Mouse (Mus musculus) c-Kit-positive CD71-positive TER-119-positive erythroid progenitor cells, embryonic 14.5 days (primary cell): ENCODE results near the gene Ccdc17.

Experiments
- DNase-seq: peaks from one replicate; pipeline ENCODE4 v3.0.0-alpha.2; 2013; ENCODE audit warnings: low spot score

Ccdc17 gene

GRCm38 (mm10) chr4:116596379-116596778, at the start of gene Ccdc17:
TSS of gene Ccdc17 (plus strand) at chr4:116596654.
- DNase-seq, result no peak

DNA sequence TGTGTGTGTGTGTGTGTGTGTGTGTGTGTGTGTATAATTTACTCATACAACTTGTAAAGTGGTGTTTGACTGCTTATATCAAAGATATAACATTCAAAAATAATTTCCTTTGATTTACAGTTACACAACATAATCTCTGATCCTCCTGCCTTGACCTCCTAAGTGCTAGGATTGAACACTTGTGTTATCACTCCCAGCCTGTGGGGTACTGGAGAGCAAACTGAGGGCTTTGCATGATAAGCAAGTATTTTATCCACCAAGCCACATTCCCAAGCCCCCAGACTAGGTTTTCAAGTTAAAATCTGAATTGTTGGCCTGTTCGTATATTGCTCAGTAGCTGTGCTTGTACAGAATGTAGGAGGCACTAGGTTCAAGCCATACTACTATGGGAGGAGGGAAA, 46.0 kb upstream of the Ccdc17 start:
- no peak for DNase-seq

DNA sequence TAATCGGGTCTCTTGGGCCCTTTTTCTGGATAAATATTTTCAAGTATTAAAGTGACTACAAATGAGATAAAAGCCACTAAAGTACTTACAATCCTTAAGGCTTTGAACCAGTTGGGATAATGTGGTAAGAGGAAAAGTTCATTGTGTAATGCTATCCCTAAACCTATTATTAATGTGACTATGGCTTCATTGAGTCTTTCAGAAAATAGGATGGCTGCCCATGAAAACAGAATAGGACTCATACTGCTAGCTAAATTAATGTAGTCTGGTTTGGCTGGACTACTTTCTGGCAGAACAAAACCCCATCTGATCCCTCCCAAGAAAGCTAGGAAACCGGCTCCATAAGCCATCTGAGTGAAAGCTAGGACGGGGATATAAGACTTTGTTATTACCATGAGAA, 43.4 kb upstream of the Ccdc17 start:
- DNase-seq, result no peak

GRCm38 (mm10) chr4:116555413-116556300, 40.8 kb upstream of the Ccdc17 start, which contains the start of gene Tmem69:
TSS of gene Tmem69 (minus strand) at chr4:116555936.
- peak; percentile 85 for DNase-seq

- peak; percentile 91 for DNase-seq
These were observed 39.7 kb upstream of the Ccdc17 start for GRCm38 (mm10) chr4:116556561-116557305.

- DNase-seq, result peak; percentile 95
These were observed 38.9 kb upstream of the Ccdc17 start, which contains the start of gene Gpbp1l1 for GRCm38 (mm10) chr4:116557306-116558121. TSS of gene Gpbp1l1 (plus strand) at chr4:116557658.

DNA sequence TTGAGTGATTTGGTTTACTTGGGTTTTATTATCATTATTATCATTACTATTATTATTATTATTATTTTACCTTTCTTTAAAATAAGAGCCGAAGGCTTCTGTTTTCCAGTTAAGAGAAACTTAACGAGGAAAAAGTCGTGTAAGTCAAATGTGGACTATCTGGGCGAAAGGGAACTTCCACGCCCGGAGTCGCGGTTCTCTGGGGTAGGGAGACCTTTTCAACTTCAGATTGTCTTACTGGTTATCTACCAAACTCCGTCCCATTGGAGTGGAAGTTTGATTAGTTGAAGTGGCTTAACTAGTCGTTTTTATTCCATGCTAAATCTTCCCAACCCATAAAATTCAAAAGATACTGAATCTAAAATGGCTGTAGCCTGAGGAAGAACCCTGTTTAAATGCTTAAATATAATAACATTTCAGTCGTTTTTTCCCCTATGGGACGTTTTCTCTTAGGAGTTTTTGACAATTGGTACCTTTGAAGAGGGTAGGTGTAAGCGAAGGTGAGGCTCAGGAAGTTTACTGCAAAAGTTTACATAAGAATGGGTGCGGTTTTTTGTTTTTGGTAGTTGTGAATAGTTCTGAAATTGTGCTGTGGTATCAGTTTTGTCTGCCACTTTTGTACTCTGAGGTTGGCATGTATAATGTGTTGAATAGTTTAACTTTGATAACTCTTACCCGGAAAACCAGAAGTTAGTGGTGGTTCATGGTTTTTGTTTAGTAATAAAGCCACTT, 38.1 kb upstream of the Ccdc17 start:
- no peak for DNase-seq

DNA sequence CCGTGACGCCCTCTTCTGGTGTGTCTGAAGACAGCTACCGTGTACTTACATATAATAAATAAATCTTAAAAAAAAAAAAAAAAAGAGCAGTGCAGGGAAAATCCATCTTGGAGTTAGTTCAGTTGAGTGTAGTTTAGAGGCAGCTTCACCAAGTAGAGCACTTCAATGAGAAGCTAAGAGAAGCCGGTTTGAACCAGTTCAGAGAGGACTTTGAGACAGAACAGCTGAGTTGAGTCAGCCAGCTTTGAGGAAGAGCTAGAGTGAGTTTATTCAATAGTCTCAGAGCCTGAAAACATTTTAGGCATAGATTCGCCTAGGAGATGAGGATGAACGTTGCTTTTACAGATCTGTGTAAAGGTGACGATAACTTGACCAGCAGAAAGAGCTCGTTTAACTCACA, 661 bp upstream of the Ccdc17 start:
- DNase-seq, result no peak

GRCm38 (mm10) chr4:116596978-116597881, 776 bp downstream of the Ccdc17 start:
- peak; percentile 81 for DNase-seq

- no peak for DNase-seq
These were observed 16.2 kb downstream of the Ccdc17 start for GRCm38 (mm10) chr4:116612621-116613020.

DNA sequence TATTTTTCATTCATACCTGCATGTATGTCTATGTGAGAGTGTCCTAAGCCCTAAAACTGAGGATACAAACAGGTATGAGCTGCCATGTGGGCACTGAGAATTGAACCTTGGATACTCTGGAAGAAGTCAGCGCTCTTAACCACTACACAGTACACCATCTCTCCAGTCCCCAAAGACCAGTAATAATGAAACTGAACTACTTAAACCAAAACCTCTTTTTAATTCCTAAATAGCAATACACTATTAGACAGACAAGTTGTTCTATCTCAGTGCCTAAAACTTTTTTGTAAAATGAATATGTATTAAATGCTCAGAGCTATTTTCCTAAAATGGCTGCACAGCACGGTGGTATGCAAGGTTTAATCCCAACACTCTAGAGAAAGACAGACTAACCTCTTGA, 18.8 kb downstream of the Ccdc17 start:
- no peak for DNase-seq

DNA sequence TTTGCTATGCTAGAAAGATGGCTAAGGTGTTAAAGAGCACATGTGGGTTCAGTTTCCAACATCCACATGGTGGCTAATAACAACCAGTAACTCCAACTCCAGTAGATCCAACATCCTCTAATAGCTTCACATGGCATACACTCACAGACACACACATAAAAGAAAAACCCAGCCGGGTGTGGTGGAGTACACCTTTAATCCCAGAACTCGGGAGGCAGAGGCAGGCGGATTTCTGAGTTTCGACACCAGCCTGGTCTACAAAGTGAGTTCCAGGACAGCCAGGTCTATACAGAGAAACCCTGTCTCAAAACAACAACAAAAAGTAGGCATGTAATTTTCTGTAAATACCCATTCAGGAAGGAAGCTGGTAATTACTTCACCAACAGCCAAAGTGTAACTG, 28.4 kb downstream of the Ccdc17 start:
- no peak for DNase-seq

DNA sequence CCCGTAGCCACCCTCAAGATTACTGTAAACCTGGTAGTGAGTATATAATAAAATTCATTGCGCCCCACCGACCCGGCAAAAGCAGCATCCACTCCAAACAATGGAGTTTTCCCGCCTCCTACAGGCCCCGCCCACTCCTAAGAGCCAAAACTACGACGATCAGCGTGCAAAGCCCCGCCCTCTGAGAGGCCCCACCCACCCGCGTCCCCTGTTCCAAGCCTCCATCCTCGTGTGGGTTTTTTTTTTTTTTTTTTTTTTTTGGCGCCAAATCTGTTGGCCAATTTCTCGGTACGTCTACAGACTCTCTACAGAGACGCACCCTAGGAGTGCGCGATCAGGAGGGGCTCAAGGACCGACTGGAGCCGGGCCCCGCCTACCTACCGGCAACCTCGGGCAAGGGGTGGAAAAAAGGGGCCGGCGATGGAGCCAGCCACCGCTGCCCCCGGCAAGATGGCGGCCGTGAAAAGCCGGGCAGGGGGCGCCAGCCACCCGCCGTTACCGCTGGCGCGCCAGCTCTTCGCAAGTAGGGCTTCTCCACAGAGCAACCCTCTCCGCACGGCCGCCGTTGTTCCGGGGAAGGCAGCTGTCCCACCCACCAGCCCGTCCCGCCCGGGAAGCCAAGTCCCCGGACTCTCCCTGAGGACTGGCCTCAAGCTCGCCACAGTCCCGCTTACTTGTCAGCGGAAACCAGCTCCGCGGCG, 30.4 kb downstream of the Ccdc17 start:
- DNase-seq, result peak; percentile 92

DNA sequence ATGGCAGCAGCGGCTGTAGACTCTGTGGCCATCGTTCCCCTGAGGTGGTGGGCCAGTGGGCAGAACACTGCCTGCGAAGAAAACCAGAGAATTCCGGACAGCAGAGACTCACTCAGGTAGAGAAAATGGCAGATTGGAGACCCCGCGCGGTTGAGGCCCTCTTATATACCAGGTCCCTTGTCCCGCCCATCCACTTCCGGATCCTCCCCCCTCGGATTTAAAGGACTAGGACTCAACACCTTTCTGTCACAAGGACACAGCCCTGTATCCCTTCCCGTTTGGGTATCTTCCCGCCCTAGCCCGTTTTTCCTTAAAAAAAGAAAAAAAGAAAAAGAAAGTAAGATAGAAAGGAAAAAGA, 30.9 kb downstream of the Ccdc17 start:
- peak; percentile 92 for DNase-seq

DNA sequence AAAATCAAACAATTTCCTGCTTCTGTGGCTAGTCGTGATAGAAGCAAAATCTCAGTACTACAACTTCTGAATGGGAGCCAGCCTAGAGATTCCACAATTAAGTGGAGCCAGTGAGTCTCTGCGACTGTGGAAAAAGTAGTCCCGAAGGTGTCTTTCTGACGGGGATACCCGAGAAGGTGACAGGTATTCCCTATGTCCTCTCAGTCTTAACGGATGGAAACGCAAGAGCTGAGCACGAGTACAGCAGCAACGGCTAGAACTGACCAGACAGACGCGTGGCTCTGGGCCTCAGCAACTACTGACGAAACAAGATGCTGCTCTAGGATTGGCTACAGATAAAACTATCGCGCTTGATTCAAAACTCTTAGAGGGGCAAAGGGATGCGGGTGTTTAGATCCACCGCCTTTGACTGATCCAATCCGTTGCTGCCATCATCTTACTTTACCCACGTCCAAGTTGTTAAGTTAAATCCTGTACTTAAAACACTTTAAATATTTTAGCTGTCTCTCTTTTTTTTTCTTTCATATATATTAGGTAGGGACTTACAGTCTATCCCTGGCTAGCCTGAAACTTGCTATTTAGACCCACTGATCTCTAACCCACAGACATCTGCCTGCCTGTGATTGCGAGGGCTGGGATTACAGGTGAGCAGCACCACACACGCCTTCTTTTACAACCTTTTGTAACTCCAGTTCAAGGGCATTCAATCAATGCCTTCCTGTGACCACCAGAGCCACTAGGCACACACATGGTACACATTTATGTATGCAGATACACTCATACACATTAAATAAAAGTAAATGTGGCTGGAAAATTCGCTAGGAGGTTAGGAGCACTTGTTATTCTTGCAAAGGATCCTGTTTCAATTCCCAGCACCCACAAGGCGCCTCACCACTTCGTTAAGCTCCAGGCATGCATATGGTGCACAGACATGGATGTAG, 31.5 kb downstream of the Ccdc17 start, which contains the start of gene Nasp:
Gene Nasp, minus strand, starts transcription at position 220 of the 941 bp plus-strand sequence.
- DNase-seq, result peak; percentile 84

DNA sequence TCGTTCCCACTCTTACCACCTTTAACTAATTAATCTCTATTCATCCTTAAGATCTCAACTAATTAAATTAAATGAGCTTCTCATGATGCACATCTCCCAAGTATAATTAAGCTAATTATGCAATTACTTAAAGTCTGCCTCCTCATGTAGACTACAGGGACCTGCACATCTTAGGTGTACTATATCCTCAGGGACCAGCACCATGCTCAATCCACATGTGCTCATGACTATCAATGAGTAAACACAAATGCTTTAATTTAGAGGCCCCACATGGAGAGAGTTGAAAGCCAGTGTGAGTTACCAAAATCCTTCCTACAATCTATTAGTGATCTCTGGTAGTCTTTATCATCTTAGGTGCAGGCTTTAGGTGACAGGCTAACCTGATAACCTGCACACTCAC, 38.7 kb downstream of the Ccdc17 start:
- DNase-seq, result no peak

DNA sequence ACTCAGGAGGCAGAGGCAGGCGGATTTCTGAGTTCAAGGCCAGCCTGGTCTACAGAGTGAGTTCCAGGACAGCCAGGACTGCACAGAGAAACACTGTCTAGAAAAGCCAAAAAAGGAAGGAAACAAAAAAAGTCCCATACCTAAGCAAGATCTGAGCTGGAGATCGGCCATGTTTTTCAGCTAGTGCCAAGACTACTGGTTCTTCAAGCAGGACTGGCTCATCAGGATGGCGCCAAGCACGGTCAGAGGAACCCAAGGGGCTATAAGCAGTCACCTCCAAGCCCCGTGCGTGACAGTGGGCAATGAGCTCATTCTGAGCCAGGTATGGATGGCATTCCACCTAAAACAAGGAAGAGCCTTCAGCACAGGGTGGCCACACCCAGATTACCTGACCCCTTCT, 42.4 kb downstream of the Ccdc17 start:
- DNase-seq, result no peak

DNA sequence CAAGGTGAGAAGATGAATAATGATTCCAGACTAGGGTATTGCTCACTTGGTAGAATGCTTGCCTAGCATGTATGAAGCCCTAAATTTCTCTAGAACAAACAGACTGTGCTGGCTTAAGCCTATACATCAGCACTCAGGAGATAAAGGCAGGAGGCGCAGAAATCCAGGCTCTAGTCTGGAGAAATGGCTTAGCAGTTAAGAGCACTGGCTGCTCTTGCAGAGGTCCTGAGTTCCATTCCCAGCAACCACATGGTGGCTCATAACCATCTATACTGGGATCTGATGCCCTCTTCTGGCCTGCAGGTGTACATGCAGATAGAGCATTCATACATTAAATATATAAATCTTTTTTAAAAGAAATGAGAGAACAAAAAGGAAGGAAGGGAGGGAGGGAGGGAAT, 45.6 kb downstream of the Ccdc17 start:
- no peak for DNase-seq

- DNase-seq, result peak; percentile 31
These were observed 47.9 kb downstream of the Ccdc17 start for GRCm38 (mm10) chr4:116644326-116644725.
